Mouse (Mus musculus): ENCODE results near the gene Ip6k2.

DNA sequence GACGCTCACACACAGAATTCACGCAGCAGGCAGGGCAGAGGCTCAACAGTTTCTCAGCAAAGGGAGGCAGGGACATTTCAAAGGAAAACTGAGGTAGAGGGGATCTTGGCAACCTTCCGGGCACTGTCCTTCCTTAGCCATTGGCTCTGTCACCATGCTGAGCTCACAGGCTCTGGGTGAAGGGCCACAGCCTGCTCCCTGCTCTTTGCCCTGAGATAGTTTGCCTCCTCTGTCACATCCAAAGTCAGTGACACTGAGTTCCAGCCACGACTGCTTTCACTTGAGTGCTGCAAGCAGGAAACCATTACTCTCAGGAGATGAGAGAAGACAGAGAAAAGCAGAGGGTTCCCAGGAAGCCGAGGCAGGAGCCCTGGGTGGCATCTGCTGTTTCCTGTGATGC lies 36.5 kb downstream of the Ip6k2 start:
- TF ChIP-seq RCOR1 (IDR thresholded peaks at IDR 0.05; ENCODE audit: low read depth, low read length) (no peak), CTCF (IDR thresholded peaks at IDR 0.05 in 2 of 3, conservative IDR thresholded peaks at IDR 0.05 in 1 of 3; ENCODE audit: control insufficient read depth in 1 of 3, insufficient read depth in 1 of 3, low read depth in 2 of 3, low read length in 3 of 3, poor library complexity in 1 of 3, severe bottlenecking in 1 of 3) (no peak)
